Mouse (Mus musculus) intestine, postnatal 0 days (tissue): ENCODE results near the gene Tmem88. TPM values are rescaled to one million over a fixed set of nuclear protein-coding genes. Genes with fewer than 3 reads are reported as not detected.

ENCODE experiments used
- ATAC-seq: fragments of 200-750 bp; cut with Nextera tagmentation; 2 replicates; pipeline ENCODE4 v1.8.0; 2017; ENCODE audit warnings: mild to moderate bottlenecking, moderate TSS enrichment, moderate library complexity
- H3K27ac ChIP-seq: fragments of 300-500 bp; sonication (generic); 2 replicates; pipeline ENCODE4 v1.5.1; 2014; ENCODE audit warnings: mild to moderate bottlenecking, low read depth, low read length, moderate library complexity
- H3K27me3 ChIP-seq: fragments of 300-500 bp; sonication (generic); replicated peaks from 2 replicates; pipeline ENCODE4 v1.6.1; 2014; ENCODE audit warnings: low read length, mixed read lengths; ENCODE audit not compliant: control insufficient read depth, insufficient read depth
- H3K36me3 ChIP-seq: fragments of 300-500 bp; sonication (generic); 2 replicates; pipeline ENCODE4 v1.6.1; 2014; ENCODE audit warnings: mild to moderate bottlenecking, moderate library complexity; ENCODE audit not compliant: control insufficient read depth, insufficient read depth
- H3K4me1 ChIP-seq: fragments of 300-500 bp; sonication (generic); replicated peaks from 2 replicates; pipeline ENCODE4 v1.6.1; 2014; ENCODE audit warnings: antibody characterized with exemption, low read length, mixed read lengths; ENCODE audit not compliant: control insufficient read depth, insufficient read depth
- H3K4me2 ChIP-seq: fragments of 300-500 bp; sonication (generic); replicated peaks from 2 replicates; pipeline ENCODE4 v1.6.1; 2014; ENCODE audit warnings: low read depth, mild to moderate bottlenecking, moderate library complexity
- H3K4me3 ChIP-seq: fragments of 300-500 bp; sonication (generic); 2 replicates; pipeline ENCODE4 v1.5.1; 2014; ENCODE audit warnings: low read depth, low read length
- H3K9ac ChIP-seq: fragments of 300-500 bp; sonication (generic); 2 replicates; pipeline ENCODE4 v1.6.1; 2014; ENCODE audit warnings: mild to moderate bottlenecking, low read depth, low read length
- H3K9me3 ChIP-seq: fragments of 300-500 bp; sonication (generic); 2 replicates; pipeline ENCODE4 v1.6.1; 2016; ENCODE audit warnings: mixed run types; ENCODE audit not compliant: control insufficient read depth
- CTCF ChIP-seq: sonication (generic); IDR thresholded peaks from 2 replicates; pipeline ENCODE4 v1.5.1; 2016; ENCODE audit warnings: low read depth, mild to moderate bottlenecking, control low read depth, antibody characterized with exemption, moderate library complexity
- WGBS: fragments of 180-500 bp; shearing (Covaris S2); extraction: QIAGEN DNeasy Blood & Tissue Kit; methylation state at CpG from one replicate; pipeline ENCODE4 v1.1.7; 2014; 5-methylcytosine and 5-hydroxymethylcytosine counted together
- polyA plus RNA-seq: library from polyadenylated mRNA; unstranded; fragments of >200 nt; fragmentation: Nextera tagmentation; extraction: Ambion mirVana; gene quantifications from 2 replicates; pipeline ENCODE4 v1.2.1, GENCODE M21; 2015

Tmem88 gene
- polyA plus RNA-seq, 1 experiment from 2014 or later = 24.9 TPM

DNA sequence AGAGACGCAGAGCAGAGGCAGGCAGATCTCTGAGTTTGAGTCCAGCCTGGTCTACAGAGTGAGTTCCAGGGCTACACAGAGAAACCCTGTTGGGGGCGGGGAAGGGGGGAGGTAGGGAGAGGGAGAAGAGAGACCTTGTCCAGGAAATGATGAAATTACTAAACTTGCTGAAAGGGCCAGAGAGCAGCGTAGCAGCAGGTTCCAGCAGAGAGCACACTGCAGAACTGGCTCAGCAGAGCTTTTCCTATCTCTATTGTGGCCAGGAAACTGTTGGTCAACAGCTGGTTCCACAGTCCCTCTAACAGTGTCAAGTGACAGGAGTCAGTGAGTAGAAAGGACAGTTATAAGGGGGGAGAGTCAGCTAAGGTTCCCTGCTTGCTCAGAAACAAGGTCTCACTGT, 18.4 kb downstream of the Tmem88 start:
- H3K9ac ChIP-seq = no peak overlapping the region
- no peak overlapping the region for H3K4me2 ChIP-seq
- ATAC-seq = no peak
- H3K4me3 ChIP-seq = no peak overlapping the region
- no peaks in the 10 kb centered on the region for H3K9me3 ChIP-seq
- WGBS = 76% methylated on average over 3 of the region's 3 CpGs
- H3K4me1 ChIP-seq = 0 out of 2 replicates have a peak, but pooled peaks cover 2% of the 10 kb centered on the region
- no peak for TF ChIP-seq CTCF
- 0 out of 2 replicates have a peak, but pooled peaks cover 2% of the 10 kb centered on the region for H3K36me3 ChIP-seq
- H3K27ac ChIP-seq = no peak overlapping the region; the same call in 1 of the 2 replicates
- H3K27me3 ChIP-seq = no peaks in the 10 kb centered on the region

DNA sequence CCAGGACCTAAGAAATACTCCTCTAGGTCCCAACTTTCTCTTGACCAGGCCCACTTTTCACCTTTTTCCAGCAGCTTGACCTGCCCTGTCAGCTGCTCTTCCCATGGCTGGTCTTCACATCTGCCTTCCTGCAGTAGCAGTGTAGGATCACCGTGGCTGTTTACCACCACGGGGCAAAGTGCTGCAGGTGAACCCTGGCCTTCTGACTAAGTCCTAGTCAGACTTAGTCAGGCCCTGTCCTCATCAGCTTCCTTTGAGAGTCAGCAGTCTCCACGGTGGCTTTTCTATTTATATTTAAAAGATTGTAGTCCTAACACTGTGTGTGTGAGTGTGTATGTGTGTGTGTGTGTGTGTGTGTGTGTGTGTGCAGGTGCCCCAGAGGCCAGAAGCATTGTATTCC, 20.3 kb downstream of the Tmem88 start:
- Histone ChIP-seq H3K9me3 (no peaks in the 10 kb centered on the region), H3K27ac (peak overlapping the region; percentile 79), H3K4me3 (no peak overlapping the region), H3K36me3 (peaks cover 8% of the 10 kb centered on the region; the same call in 1 of the 2 replicates), H3K4me1 (0 out of 2 replicates have a peak, but pooled peaks cover 2% of the 10 kb centered on the region), H3K9ac (no peak overlapping the region), H3K4me2 (peak overlapping the region; percentile 45), H3K27me3 (no peaks in the 10 kb centered on the region)
- no peak for TF ChIP-seq CTCF
- ATAC-seq = peak; percentile 95
- WGBS = 38% methylated on average over 3 of the region's 3 CpGs

DNA sequence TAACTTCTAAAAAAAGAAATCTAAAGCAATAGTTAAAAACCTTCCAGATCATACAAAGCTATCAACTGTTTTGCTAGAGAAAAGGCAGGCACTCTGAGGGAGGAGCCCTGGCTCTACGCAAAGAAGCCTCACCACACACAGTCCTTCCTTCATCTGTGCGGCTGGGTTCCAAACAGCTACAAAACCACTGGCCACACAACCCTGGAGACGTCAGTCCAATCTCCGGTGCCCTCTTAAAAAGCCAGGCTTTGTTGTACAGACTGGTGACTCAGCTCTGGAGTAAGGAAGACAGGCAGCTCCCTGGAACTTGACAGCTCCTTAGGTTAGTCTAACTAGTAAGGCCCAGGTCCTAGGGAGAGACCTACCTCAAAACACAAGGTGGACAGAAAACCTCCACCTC, 22.4 kb downstream of the Tmem88 start:
- Histone ChIP-seq H3K27ac (no peak overlapping the region), H3K36me3 (peaks cover 8% of the 10 kb centered on the region; the same call in 1 of the 2 replicates), H3K27me3 (no peaks in the 10 kb centered on the region), H3K4me2 (no peak overlapping the region), H3K4me3 (no peak overlapping the region), H3K9ac (no peak overlapping the region), H3K4me1 (peaks cover 10% of the 10 kb centered on the region; the same call in 1 of the 2 replicates), H3K9me3 (no peaks in the 10 kb centered on the region)
- no peak for ATAC-seq
- no peak for TF ChIP-seq CTCF
- 88% methylated on average over 4 of the region's 4 CpGs for WGBS

DNA sequence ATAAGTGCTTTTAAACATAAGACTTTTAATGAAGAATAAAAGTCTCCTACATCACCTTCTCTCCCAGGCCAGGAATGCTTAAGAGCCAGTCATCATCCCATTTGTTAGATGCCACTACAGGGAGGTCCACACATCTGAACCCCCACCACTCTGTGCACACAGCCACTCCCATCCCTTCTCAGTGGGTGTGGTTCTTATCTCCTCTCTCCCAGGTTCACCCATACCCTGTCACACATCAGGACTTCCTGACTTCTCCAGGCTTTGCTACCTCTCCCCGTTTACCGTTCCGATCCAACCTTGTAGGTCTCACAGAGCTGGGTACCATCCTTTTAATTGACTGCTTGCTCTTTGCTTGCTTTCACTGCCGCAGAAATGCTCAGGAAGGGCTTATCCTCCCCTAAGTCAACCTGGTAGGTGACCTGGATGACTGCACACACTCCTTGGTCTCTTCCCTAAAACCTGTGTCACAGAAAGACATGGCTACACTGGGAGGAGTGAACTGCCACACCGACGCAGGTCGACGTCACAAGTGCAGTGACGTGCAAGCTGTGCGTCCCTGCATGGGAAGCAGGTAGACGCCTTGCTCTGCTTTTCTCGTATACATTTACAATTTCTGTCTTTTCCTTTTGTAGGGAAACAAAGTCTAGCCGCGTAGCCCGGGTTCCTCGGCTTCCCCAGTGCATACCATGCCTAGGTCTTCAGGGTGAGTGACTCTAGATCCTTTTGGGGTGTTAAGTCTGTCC, 24.6 kb downstream of the Tmem88 start:
- no peak overlapping the region for H3K27ac ChIP-seq
- peaks cover 8% of the 10 kb centered on the region; the same call in 1 of the 2 replicates for H3K36me3 ChIP-seq
- H3K27me3 ChIP-seq = no peaks in the 10 kb centered on the region
- no peaks in the 10 kb centered on the region for H3K9me3 ChIP-seq
- H3K4me1 ChIP-seq = peaks cover 10% of the 10 kb centered on the region; the same call in 1 of the 2 replicates
- ATAC-seq = no peak
- WGBS = 84% methylated on average over 16 of the region's 16 CpGs
- no peak overlapping the region for H3K4me3 ChIP-seq
- H3K9ac ChIP-seq = no peak overlapping the region
- TF ChIP-seq CTCF = no peak
- H3K4me2 ChIP-seq = no peak overlapping the region

DNA sequence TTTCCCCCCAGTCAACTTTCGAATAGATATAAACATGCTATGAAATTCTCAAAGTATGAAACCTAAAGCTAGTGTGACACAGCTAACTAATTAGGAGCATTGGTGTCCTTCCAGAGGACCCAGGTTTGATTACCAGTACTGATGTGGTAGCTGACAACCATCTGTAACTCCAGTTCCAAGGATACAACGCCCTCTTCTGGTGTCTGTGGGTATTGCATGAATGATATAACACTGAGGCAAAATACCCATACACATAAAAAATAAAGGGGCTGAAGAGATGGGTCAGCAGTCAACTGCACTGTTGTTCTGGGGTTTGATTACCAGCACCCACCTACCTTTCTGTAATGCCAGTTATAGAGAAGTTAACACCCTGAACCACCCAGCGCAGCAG, 25.3 kb downstream of the Tmem88 start:
- Histone ChIP-seq H3K27me3 (no peaks in the 10 kb centered on the region), H3K4me2 (no peak overlapping the region), H3K27ac (no peak overlapping the region), H3K36me3 (peaks cover 8% of the 10 kb centered on the region; the same call in 1 of the 2 replicates), H3K9ac (no peak overlapping the region), H3K9me3 (no peaks in the 10 kb centered on the region), H3K4me1 (peaks cover 10% of the 10 kb centered on the region; the same call in 1 of the 2 replicates), H3K4me3 (no peak overlapping the region)
- no peak for ATAC-seq
- TF ChIP-seq CTCF = peak; percentile 72
- 58% methylated on average over 3 of the region's 3 CpGs for WGBS

DNA sequence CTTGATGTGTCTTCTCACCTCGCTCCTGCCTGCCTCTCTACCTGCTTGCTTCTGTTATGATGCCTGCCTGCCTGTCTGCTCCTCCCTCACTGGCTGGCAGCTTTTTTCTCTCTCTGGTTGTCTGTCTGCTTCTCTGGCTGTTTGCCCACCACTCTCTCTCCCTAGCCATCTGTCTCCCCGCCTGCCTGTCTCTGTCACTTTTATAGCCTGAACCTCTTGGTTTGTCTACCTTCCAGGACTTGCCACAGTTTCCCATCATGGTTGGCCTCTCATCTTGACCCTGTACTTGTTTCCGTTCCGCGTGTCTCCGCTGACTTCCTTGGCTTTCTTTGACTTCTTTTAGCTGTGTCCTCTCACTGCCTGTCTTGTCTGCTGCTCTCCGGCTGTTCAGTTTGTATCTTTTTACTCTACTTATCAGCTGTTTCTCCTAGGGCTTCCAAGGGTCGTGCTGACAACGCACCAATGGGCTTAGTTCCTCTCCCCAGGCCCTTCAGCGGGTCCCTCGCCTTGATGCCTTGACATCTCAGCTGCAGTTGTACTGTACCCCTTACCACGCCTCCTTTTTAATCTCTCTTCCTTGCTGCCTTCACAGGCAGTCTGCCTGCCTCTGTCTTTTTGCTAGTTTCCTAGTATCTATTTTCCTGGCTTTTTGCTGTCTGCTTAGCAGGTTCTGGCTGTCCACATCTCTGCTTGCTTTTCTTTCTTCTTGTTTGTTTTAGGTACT, 25.8 kb downstream of the Tmem88 start:
- H3K27ac ChIP-seq = 0 out of 2 replicates have a peak overlapping the region, but pooled peaks have one; percentile 31
- H3K9me3 ChIP-seq = no peaks in the 10 kb centered on the region
- TF ChIP-seq CTCF = no peak
- H3K4me1 ChIP-seq = peaks cover 8% of the 10 kb centered on the region; the same call in 1 of the 2 replicates
- H3K4me2 ChIP-seq = peak overlapping the region; percentile 21; the same call in 1 of the 2 replicates
- ATAC-seq = no peak
- no peak overlapping the region for H3K9ac ChIP-seq
- H3K27me3 ChIP-seq = no peaks in the 10 kb centered on the region
- H3K4me3 ChIP-seq = no peak overlapping the region
- 34% methylated on average over 12 of the region's 12 CpGs for WGBS
- H3K36me3 ChIP-seq = peaks cover 8% of the 10 kb centered on the region; the same call in 1 of the 2 replicates
